Mouse (Mus musculus): Measurements from ENCODE around the gene 1700024G13Rik. TPM values are rescaled to one million over a fixed set of nuclear protein-coding genes. Genes with fewer than 3 reads are reported as not detected.
"Not testable (repeated sequence)": the region's sequence is repeated elsewhere in the genome, so short reads cannot be mapped to it uniquely, and the experiment has no call there.

Gene 1700024G13Rik
- polyA plus RNA-seq, 1 experiment from 2014 or later, result 0.17 TPM

GRCm38 (mm10) chr14:32381066-32381465 is 7.1 kb downstream of the 1700024G13Rik start:
- 20% methylated on average over 7 of the region's 7 CpGs for WGBS
- no peaks in the 10 kb centered on the region for H3K36me3 ChIP-seq (ENCODE audit: control insufficient read depth, insufficient read depth)
- H3K4me1 ChIP-seq (ENCODE audit: control insufficient read depth, insufficient read depth, low read length), result peaks cover 11% of the 10 kb centered on the region
- no peak overlapping the region for H3K9ac ChIP-seq (ENCODE audit: low read length)
- H3K9me3 ChIP-seq (replicated peaks; ENCODE audit: control insufficient read depth, low read length), result no peaks in the 10 kb centered on the region
- H3K27ac ChIP-seq (ENCODE audit: low read length), result no peak overlapping the region
- no peak overlapping the region for H3K4me3 ChIP-seq (ENCODE audit: low read length)
- H3K4me2 ChIP-seq (ENCODE audit: low read depth, low read length), result peak overlapping the region; percentile 45
- ATAC-seq (replicated peaks; ENCODE audit: extremely low read depth, insufficient read depth, low FRiP score), result no peak
- H3K27me3 ChIP-seq (ENCODE audit: control insufficient read depth, insufficient read depth, low read length), result peaks cover 23% of the 10 kb centered on the region

GRCm38 (mm10) chr14:32380099-32380480 is 8.1 kb downstream of the 1700024G13Rik start:
- Histone ChIP-seq H3K27ac (ENCODE audit: low read length) (no peak overlapping the region), H3K4me1 (ENCODE audit: control insufficient read depth, insufficient read depth, low read length) (peaks cover 11% of the 10 kb centered on the region), H3K4me2 (ENCODE audit: low read depth, low read length) (no peak overlapping the region), H3K36me3 (ENCODE audit: control insufficient read depth, insufficient read depth) (no peaks in the 10 kb centered on the region), H3K27me3 (ENCODE audit: control insufficient read depth, insufficient read depth, low read length) (peaks cover 23% of the 10 kb centered on the region), H3K9me3 (replicated peaks; ENCODE audit: control insufficient read depth, low read length) (no peaks in the 10 kb centered on the region), H3K9ac (ENCODE audit: low read length) (no peak overlapping the region), H3K4me3 (ENCODE audit: low read length) (no peak overlapping the region)
- no peak for ATAC-seq (replicated peaks; ENCODE audit: extremely low read depth, insufficient read depth, low FRiP score)
- WGBS, result 26% methylated on average over 3 of the region's 3 CpGs

- no peak overlapping the region for H3K4me2 ChIP-seq (ENCODE audit: low read depth, low read length)
- H3K9me3 ChIP-seq (replicated peaks; ENCODE audit: control insufficient read depth, low read length), result no peaks in the 10 kb centered on the region
- no peak for ATAC-seq (replicated peaks; ENCODE audit: extremely low read depth, insufficient read depth, low FRiP score)
- no peak overlapping the region for H3K9ac ChIP-seq (ENCODE audit: low read length)
- peaks cover 11% of the 10 kb centered on the region for H3K4me1 ChIP-seq (ENCODE audit: control insufficient read depth, insufficient read depth, low read length)
- no peaks in the 10 kb centered on the region for H3K36me3 ChIP-seq (ENCODE audit: control insufficient read depth, insufficient read depth)
- H3K27me3 ChIP-seq (ENCODE audit: control insufficient read depth, insufficient read depth, low read length), result peaks cover 23% of the 10 kb centered on the region
- WGBS, result 24% methylated on average over 22 of the region's 22 CpGs
- no peak overlapping the region for H3K27ac ChIP-seq (ENCODE audit: low read length)
- no peak overlapping the region for H3K4me3 ChIP-seq (ENCODE audit: low read length)
These were observed 8.6 kb downstream of the 1700024G13Rik start for GRCm38 (mm10) chr14:32379395-32380098.

- Histone ChIP-seq H3K4me2 (ENCODE audit: low read depth, low read length) (no peak overlapping the region), H3K4me1 (ENCODE audit: control insufficient read depth, insufficient read depth, low read length) (no peaks in the 10 kb centered on the region), H3K9me3 (replicated peaks; ENCODE audit: control insufficient read depth, low read length) (no peaks in the 10 kb centered on the region), H3K9ac (ENCODE audit: low read length) (no peak overlapping the region), H3K27ac (ENCODE audit: low read length) (no peak overlapping the region), H3K4me3 (ENCODE audit: low read length) (no peak overlapping the region), H3K36me3 (ENCODE audit: control insufficient read depth, insufficient read depth) (no peaks in the 10 kb centered on the region), H3K27me3 (ENCODE audit: control insufficient read depth, insufficient read depth, low read length) (no peaks in the 10 kb centered on the region)
- WGBS, result 87% methylated on average over 2 of the region's 2 CpGs
- no peak for ATAC-seq (replicated peaks; ENCODE audit: extremely low read depth, insufficient read depth, low FRiP score)
These were observed 15.7 kb downstream of the 1700024G13Rik start for GRCm38 (mm10) chr14:32372510-32372909.

- WGBS, result 55% methylated on average over 7 of the region's 7 CpGs
- no peak for ATAC-seq (replicated peaks; ENCODE audit: extremely low read depth, insufficient read depth, low FRiP score)
These were observed 18.4 kb downstream of the 1700024G13Rik start for GRCm38 (mm10) chr14:32369756-32370155.

GRCm38 (mm10) chr14:32364359-32364758 is 23.8 kb downstream of the 1700024G13Rik start:
- H3K9me3 ChIP-seq (replicated peaks; ENCODE audit: control insufficient read depth, low read length), result peaks cover 2% of the 10 kb centered on the region; the same call in 1 of the 2 replicates
- H3K4me1 ChIP-seq (ENCODE audit: control insufficient read depth, insufficient read depth, low read length), result no peaks in the 10 kb centered on the region
- H3K9ac ChIP-seq (ENCODE audit: low read length), result no peak overlapping the region
- WGBS, result 44% methylated on average over 7 of the region's 7 CpGs
- no peak overlapping the region for H3K4me2 ChIP-seq (ENCODE audit: low read depth, low read length)
- no peak overlapping the region for H3K4me3 ChIP-seq (ENCODE audit: low read length)
- no peak overlapping the region for H3K27ac ChIP-seq (ENCODE audit: low read length)
- no peak for ATAC-seq (replicated peaks; ENCODE audit: extremely low read depth, insufficient read depth, low FRiP score)
- H3K36me3 ChIP-seq (ENCODE audit: control insufficient read depth, insufficient read depth), result no peaks in the 10 kb centered on the region
- no peaks in the 10 kb centered on the region for H3K27me3 ChIP-seq (ENCODE audit: control insufficient read depth, insufficient read depth, low read length)

More at GRCm38 (mm10) chr14:32369756-32370155, 18.4 kb downstream of the 1700024G13Rik start:
- H3K9me3 ChIP-seq (replicated peaks; ENCODE audit: control insufficient read depth, low read length), result no peaks in the 10 kb centered on the region
- no peak overlapping the region for H3K4me3 ChIP-seq (ENCODE audit: low read length)
- no peaks in the 10 kb centered on the region for H3K4me1 ChIP-seq (ENCODE audit: control insufficient read depth, insufficient read depth, low read length)
- no peaks in the 10 kb centered on the region for H3K36me3 ChIP-seq (ENCODE audit: control insufficient read depth, insufficient read depth)
- H3K27ac ChIP-seq (ENCODE audit: low read length), result no peak overlapping the region
- H3K4me2 ChIP-seq (ENCODE audit: low read depth, low read length), result no peak overlapping the region
- no peaks in the 10 kb centered on the region for H3K27me3 ChIP-seq (ENCODE audit: control insufficient read depth, insufficient read depth, low read length)
- H3K9ac ChIP-seq (ENCODE audit: low read length), result no peak overlapping the region

GRCm38 (mm10) chr14:32351181-32351920 is 36.8 kb downstream of the 1700024G13Rik start:
- H3K27ac ChIP-seq (ENCODE audit: low read length); H3K4me2 ChIP-seq (ENCODE audit: low read depth, low read length); H3K9ac ChIP-seq (ENCODE audit: low read length); H3K27me3 ChIP-seq (ENCODE audit: control insufficient read depth, insufficient read depth, low read length); H3K9me3 ChIP-seq (replicated peaks; ENCODE audit: control insufficient read depth, low read length); H3K4me1 ChIP-seq (ENCODE audit: control insufficient read depth, insufficient read depth, low read length); H3K4me3 ChIP-seq (ENCODE audit: low read length); ATAC-seq (replicated peaks; ENCODE audit: extremely low read depth, insufficient read depth, low FRiP score); H3K36me3 ChIP-seq (ENCODE audit: control insufficient read depth, insufficient read depth): not testable (repeated sequence)
- 36% methylated on average over 6 of the region's 6 CpGs for WGBS

- no peak overlapping the region for H3K4me2 ChIP-seq (ENCODE audit: low read depth, low read length)
These were observed 40.9 kb downstream of the 1700024G13Rik start for GRCm38 (mm10) chr14:32347307-32347706.

GRCm38 (mm10) chr14:32344694-32345093 is 43.5 kb downstream of the 1700024G13Rik start:
- Histone ChIP-seq H3K9ac (ENCODE audit: low read length) (no peak overlapping the region), H3K9me3 (replicated peaks; ENCODE audit: control insufficient read depth, low read length) (no peaks in the 10 kb centered on the region), H3K4me2 (ENCODE audit: low read depth, low read length) (no peak overlapping the region), H3K27ac (ENCODE audit: low read length) (no peak overlapping the region), H3K27me3 (ENCODE audit: control insufficient read depth, insufficient read depth, low read length) (no peaks in the 10 kb centered on the region), H3K4me1 (ENCODE audit: control insufficient read depth, insufficient read depth, low read length) (no peaks in the 10 kb centered on the region), H3K4me3 (ENCODE audit: low read length) (no peak overlapping the region), H3K36me3 (ENCODE audit: control insufficient read depth, insufficient read depth) (no peaks in the 10 kb centered on the region)
- 76% methylated on average over 9 of the region's 10 CpGs for WGBS
- ATAC-seq (replicated peaks; ENCODE audit: extremely low read depth, insufficient read depth, low FRiP score), result no peak

More at GRCm38 (mm10) chr14:32347307-32347706, 40.9 kb downstream of the 1700024G13Rik start:
- Histone ChIP-seq H3K9ac (ENCODE audit: low read length) (no peak overlapping the region), H3K27ac (ENCODE audit: low read length) (no peak overlapping the region), H3K4me1 (ENCODE audit: control insufficient read depth, insufficient read depth, low read length) (no peaks in the 10 kb centered on the region), H3K4me3 (ENCODE audit: low read length) (no peak overlapping the region), H3K9me3 (replicated peaks; ENCODE audit: control insufficient read depth, low read length) (no peaks in the 10 kb centered on the region), H3K27me3 (ENCODE audit: control insufficient read depth, insufficient read depth, low read length) (no peaks in the 10 kb centered on the region), H3K36me3 (ENCODE audit: control insufficient read depth, insufficient read depth) (no peaks in the 10 kb centered on the region)
- no peak for ATAC-seq (replicated peaks; ENCODE audit: extremely low read depth, insufficient read depth, low FRiP score)
- 88% methylated on average over 9 of the region's 9 CpGs for WGBS

Measured in heart, embryonic 16.5 days (tissue).